Mouse (Mus musculus) limb, embryonic 14.5 days (tissue): Measurements from ENCODE around the gene Slamf7. TPM values are rescaled to one million over a fixed set of nuclear protein-coding genes. Genes with fewer than 3 reads are reported as not detected.

Source experiments
- ATAC-seq: fragments of 200-750 bp; cut with Nextera tagmentation; 2 replicates; pipeline ENCODE4 v1.8.0; 2017; ENCODE audit warnings: low read depth, moderate number of reproducible peaks, moderate TSS enrichment; ENCODE audit not compliant: low FRiP score
- DNase-seq: peaks from one replicate; pipeline ENCODE4 v3.0.0-alpha.2; 2015; ENCODE audit warnings: low spot score
- H3K27ac ChIP-seq: fragments of 300-500 bp; sonication (generic); replicated peaks from 2 replicates; pipeline ENCODE4 v1.5.1; 2014; ENCODE audit warnings: low read depth, mild to moderate bottlenecking, low read length, moderate library complexity, mixed read lengths
- H3K27me3 ChIP-seq: fragments of 300-500 bp; sonication (generic); 2 replicates; pipeline ENCODE4 v1.6.1; 2014; ENCODE audit warnings: low read length, mixed read lengths; ENCODE audit not compliant: control insufficient read depth, insufficient read depth
- H3K36me3 ChIP-seq: fragments of 300-500 bp; sonication (generic); 2 replicates; pipeline ENCODE4 v1.6.1; 2014; ENCODE audit warnings: mild to moderate bottlenecking, low read length, moderate library complexity, mixed read lengths; ENCODE audit not compliant: control insufficient read depth, insufficient read depth
- H3K4me1 ChIP-seq: fragments of 300-500 bp; sonication (generic); 2 replicates; pipeline ENCODE4 v1.6.1; 2014; ENCODE audit warnings: antibody characterized with exemption, low read length, mixed read lengths; ENCODE audit not compliant: control insufficient read depth, insufficient read depth
- H3K4me2 ChIP-seq: fragments of 300-500 bp; sonication (generic); replicated peaks from 2 replicates; pipeline ENCODE4 v1.6.1; 2014; ENCODE audit warnings: low read depth, mild to moderate bottlenecking, low read length, moderate library complexity; ENCODE audit not compliant: severe bottlenecking
- H3K4me3 ChIP-seq: fragments of 300-500 bp; sonication (generic); replicated peaks from 2 replicates; pipeline ENCODE4 v1.5.1; 2014; ENCODE audit warnings: low read length
- H3K9ac ChIP-seq: fragments of 300-500 bp; sonication (generic); 2 replicates; pipeline ENCODE4 v1.6.1; 2014; ENCODE audit warnings: mild to moderate bottlenecking, low read depth, low read length, moderate library complexity; ENCODE audit not compliant: severe bottlenecking
- H3K9me3 ChIP-seq: fragments of 300-500 bp; sonication (generic); 2 replicates; pipeline ENCODE4 v1.6.1; 2016; ENCODE audit warnings: low read length; ENCODE audit not compliant: control insufficient read depth
- POLR2A ChIP-seq: fragments of 200-500 bp; IDR thresholded peaks from 2 replicates; pipeline ENCODE4 v1.8.0; 2012; ENCODE audit warnings: inconsistent platforms, mild to moderate bottlenecking, moderate library complexity, borderline replicate concordance; ENCODE audit not compliant: insufficient read depth, insufficient read length; ENCODE audit errors: extremely low read depth
- WGBS: fragments of 180-500 bp; shearing (Covaris S2); extraction: QIAGEN DNeasy Blood & Tissue Kit; methylation state at CpG from one replicate; pipeline ENCODE4 v1.1.7; 2014; 5-methylcytosine and 5-hydroxymethylcytosine counted together
- polyA plus RNA-seq, 2 experiments: library from polyadenylated mRNA; depleted of rRNA in 1 of 2; stranded (reverse) in 1 of 2; unstranded in 1 of 2; fragments of >200 nt; fragmentation: Nextera tagmentation in 1 of 2; extraction: Ambion mirVana in 1 of 2; gene quantifications; 2 replicates each; pipeline versions ENCODE4 v1.2.1 to v1.2.3; 2012 to 2014

The Slamf7 gene
- polyA plus RNA-seq, 2 experiments = 0.09 to 0.21 TPM

- Histone ChIP-seq H3K9me3 (no peaks in the 10 kb centered on the region), H3K9ac (no peak overlapping the region), H3K36me3 (no peaks in the 10 kb centered on the region), H3K4me2 (no peak overlapping the region), H3K27me3 (no peaks in the 10 kb centered on the region), H3K4me3 (no peak overlapping the region), H3K27ac (no peak overlapping the region), H3K4me1 (no peaks in the 10 kb centered on the region)
- DNase-seq (no peak), ATAC-seq (no peak)
- no peak for TF ChIP-seq POLR2A
- WGBS = 59% methylated on average over 6 of the region's 6 CpGs
Observed at GRCm38 (mm10) chr1:171635696-171636095, 17.1 kb downstream of the Slamf7 start.

GRCm38 (mm10) chr1:171631447-171631846 is 21.4 kb downstream of the Slamf7 start:
- H3K27me3 ChIP-seq = no peaks in the 10 kb centered on the region
- TF ChIP-seq POLR2A = no peak
- ATAC-seq = no peak
- no peak overlapping the region for H3K4me2 ChIP-seq
- H3K4me3 ChIP-seq = no peak overlapping the region
- H3K9ac ChIP-seq = no peak overlapping the region
- no peaks in the 10 kb centered on the region for H3K9me3 ChIP-seq
- WGBS = 57% methylated on average over 2 of the region's 2 CpGs
- no peak for DNase-seq
- H3K36me3 ChIP-seq = no peaks in the 10 kb centered on the region
- H3K27ac ChIP-seq = no peak overlapping the region
- no peaks in the 10 kb centered on the region for H3K4me1 ChIP-seq

DNA sequence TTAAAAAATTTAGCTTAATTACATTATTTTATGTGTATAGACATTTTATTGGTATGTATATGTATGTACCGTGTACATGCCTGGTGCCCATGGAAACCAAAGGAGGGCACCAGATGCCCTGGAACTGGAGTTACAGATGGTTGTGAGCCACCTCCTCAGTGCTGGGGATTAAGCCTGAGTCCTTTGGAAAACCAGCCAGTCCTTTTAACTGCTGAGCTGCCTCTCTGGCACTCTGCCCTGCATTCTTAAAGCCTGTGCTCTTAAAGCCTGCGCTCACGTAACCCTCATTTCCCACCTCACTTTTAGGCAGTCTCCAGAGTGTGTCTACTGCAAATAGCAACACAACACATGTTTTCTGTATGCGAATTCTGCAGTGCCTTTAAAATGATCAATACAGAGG is 21.9 kb downstream of the Slamf7 start:
- no peaks in the 10 kb centered on the region for H3K36me3 ChIP-seq
- TF ChIP-seq POLR2A = no peak
- H3K9ac ChIP-seq = no peak overlapping the region
- H3K4me3 ChIP-seq = no peak overlapping the region
- 56% methylated on average over 4 of the region's 4 CpGs for WGBS
- no peaks in the 10 kb centered on the region for H3K9me3 ChIP-seq
- no peak for ATAC-seq
- no peaks in the 10 kb centered on the region for H3K4me1 ChIP-seq
- H3K27me3 ChIP-seq = no peaks in the 10 kb centered on the region
- peak; percentile 62 for DNase-seq
- no peak overlapping the region for H3K27ac ChIP-seq
- no peak overlapping the region for H3K4me2 ChIP-seq

- no peak overlapping the region for H3K9ac ChIP-seq
- no peaks in the 10 kb centered on the region for H3K4me1 ChIP-seq
- no peak overlapping the region for H3K27ac ChIP-seq
- DNase-seq (no peak), ATAC-seq (no peak)
- H3K4me3 ChIP-seq = no peak overlapping the region
- H3K36me3 ChIP-seq = no peaks in the 10 kb centered on the region
- TF ChIP-seq POLR2A = no peak
- H3K4me2 ChIP-seq = no peak overlapping the region
- no peaks in the 10 kb centered on the region for H3K9me3 ChIP-seq
- WGBS = 82% methylated on average over 7 of the region's 7 CpGs
- H3K27me3 ChIP-seq = no peaks in the 10 kb centered on the region
Observed at GRCm38 (mm10) chr1:171630041-171630440, 22.8 kb downstream of the Slamf7 start.

- H3K4me2 ChIP-seq = no peak overlapping the region
- no peaks in the 10 kb centered on the region for H3K9me3 ChIP-seq
- no peaks in the 10 kb centered on the region for H3K27me3 ChIP-seq
- H3K4me1 ChIP-seq = no peaks in the 10 kb centered on the region
- DNase-seq (no peak), ATAC-seq (no peak)
- H3K27ac ChIP-seq = no peak overlapping the region
- H3K9ac ChIP-seq = no peak overlapping the region
- 50% methylated on average over 6 of the region's 6 CpGs for WGBS
- no peak for TF ChIP-seq POLR2A
- H3K36me3 ChIP-seq = no peaks in the 10 kb centered on the region
- H3K4me3 ChIP-seq = no peak overlapping the region
Observed at GRCm38 (mm10) chr1:171629168-171629567, 23.7 kb downstream of the Slamf7 start.

DNA sequence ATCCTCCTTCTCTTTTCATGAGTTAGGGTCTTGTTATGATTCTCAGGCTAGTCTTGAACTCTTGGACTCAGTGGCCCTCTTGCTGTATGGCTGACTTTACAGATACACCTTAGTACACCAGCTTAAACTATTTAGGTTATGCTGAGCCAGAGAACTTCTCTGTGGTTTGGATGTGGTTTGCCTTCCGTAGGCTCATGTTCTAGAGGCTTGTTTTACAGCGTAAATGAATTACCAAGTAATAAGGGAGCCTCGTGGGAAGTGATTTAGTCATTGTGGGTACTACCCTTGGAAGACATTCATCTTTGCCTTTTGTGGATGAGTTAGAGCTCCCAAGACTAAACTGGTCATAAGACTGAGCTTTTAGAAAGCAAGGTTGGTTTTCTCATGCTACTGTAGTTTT is 25.0 kb downstream of the Slamf7 start:
- no peak for TF ChIP-seq POLR2A
- Histone ChIP-seq H3K9ac (no peak overlapping the region), H3K4me2 (no peak overlapping the region), H3K4me1 (no peaks in the 10 kb centered on the region), H3K4me3 (no peak overlapping the region), H3K9me3 (no peaks in the 10 kb centered on the region), H3K27me3 (no peaks in the 10 kb centered on the region), H3K27ac (no peak overlapping the region), H3K36me3 (no peaks in the 10 kb centered on the region)
- ATAC-seq (no peak), DNase-seq (no peak)
- WGBS = 69% methylated on average over 3 of the region's 3 CpGs
